Mouse (Mus musculus) embryonic facial prominence, embryonic 11.5 days (tissue): Measurements from ENCODE around the gene Mios. TPM values are rescaled to one million over a fixed set of nuclear protein-coding genes. Genes with fewer than 3 reads are reported as not detected.

Experiments
- ATAC-seq: fragments of 200-750 bp; cut with Nextera tagmentation; replicated peaks from 2 replicates; pipeline ENCODE4 v1.8.0; 2017; ENCODE audit warnings: low read depth; ENCODE audit not compliant: insufficient number of reproducible peaks, low FRiP score, low TSS enrichment
- DNase-seq: peaks from one replicate; pipeline ENCODE4 v3.0.0-alpha.2; 2015; ENCODE audit warnings: low spot score
- H3K27ac ChIP-seq: fragments of 300-500 bp; sonication (generic); replicated peaks from 2 replicates; pipeline ENCODE4 v1.5.1; 2014; ENCODE audit warnings: mild to moderate bottlenecking, low read depth, low read length, control low read depth
- H3K27me3 ChIP-seq: fragments of 300-500 bp; sonication (generic); 2 replicates; pipeline ENCODE4 v1.6.1; 2014; ENCODE audit warnings: mild to moderate bottlenecking, low read length, moderate library complexity, mixed read lengths; ENCODE audit not compliant: control insufficient read depth, insufficient read depth
- H3K36me3 ChIP-seq: fragments of 300-500 bp; sonication (generic); replicated peaks from 2 replicates; pipeline ENCODE4 v1.6.1; 2014; ENCODE audit warnings: low read depth, mild to moderate bottlenecking, low read length, moderate library complexity, mixed read lengths; ENCODE audit not compliant: control insufficient read depth, insufficient read depth
- H3K4me1 ChIP-seq: fragments of 300-500 bp; sonication (generic); 2 replicates; pipeline ENCODE4 v1.6.1; 2014; ENCODE audit warnings: low read length, mixed read lengths; ENCODE audit not compliant: control insufficient read depth, insufficient read depth
- H3K4me2 ChIP-seq: fragments of 300-500 bp; sonication (generic); 2 replicates; pipeline ENCODE4 v1.6.1; 2014; ENCODE audit warnings: low read depth, mild to moderate bottlenecking, control low read depth, low read length, moderate library complexity
- H3K4me3 ChIP-seq: fragments of 300-500 bp; sonication (generic); 2 replicates; pipeline ENCODE4 v1.5.1; 2014; ENCODE audit warnings: low read depth, low read length, control low read depth
- H3K9ac ChIP-seq: fragments of 300-500 bp; sonication (generic); replicated peaks from 2 replicates; pipeline ENCODE4 v1.6.1; 2014; ENCODE audit warnings: mild to moderate bottlenecking, control low read depth, low read length
- H3K9me3 ChIP-seq: fragments of 300-500 bp; sonication (generic); replicated peaks from 2 replicates; pipeline ENCODE4 v1.6.1; 2016; ENCODE audit warnings: mild to moderate bottlenecking, low read length, inconsistent platforms, mixed read lengths; ENCODE audit not compliant: control insufficient read depth
- WGBS: fragments of 180-500 bp; shearing (Covaris S2); extraction: QIAGEN DNeasy Blood & Tissue Kit; methylation state at CpG from one replicate; pipeline ENCODE4 v1.1.7; 2014; 5-methylcytosine and 5-hydroxymethylcytosine counted together
- polyA plus RNA-seq: library from polyadenylated mRNA; unstranded; fragments of >200 nt; fragmentation: Nextera tagmentation; extraction: Ambion mirVana; gene quantifications from 2 replicates; pipeline ENCODE4 v1.2.1, GENCODE M21; 2014

The Mios gene
- polyA plus RNA-seq, 1 experiment from 2014 or later, result 36.3 TPM

GRCm38 (mm10) chr6:8188599-8189233 lies 20.3 kb upstream of the Mios start:
- no peaks in the 10 kb centered on the region for H3K9me3 ChIP-seq
- H3K4me1 ChIP-seq, result no peaks in the 10 kb centered on the region
- no peaks in the 10 kb centered on the region for H3K36me3 ChIP-seq
- H3K4me2 ChIP-seq, result no peak overlapping the region
- no peak overlapping the region for H3K27ac ChIP-seq
- no peak for ATAC-seq
- peak; percentile 63 for DNase-seq
- WGBS, result 88% methylated on average over 3 of the region's 3 CpGs
- no peak overlapping the region for H3K4me3 ChIP-seq
- no peak overlapping the region for H3K9ac ChIP-seq
- H3K27me3 ChIP-seq, result no peaks in the 10 kb centered on the region

- ATAC-seq, result no peak
- no peaks in the 10 kb centered on the region for H3K27me3 ChIP-seq
- WGBS, result 66% methylated on average over 3 of the region's 3 CpGs
- H3K36me3 ChIP-seq, result no peaks in the 10 kb centered on the region
- no peaks in the 10 kb centered on the region for H3K4me1 ChIP-seq
- no peak for DNase-seq
- no peaks in the 10 kb centered on the region for H3K9me3 ChIP-seq
- H3K4me2 ChIP-seq, result no peak overlapping the region
- no peak overlapping the region for H3K9ac ChIP-seq
- no peak overlapping the region for H3K27ac ChIP-seq
- H3K4me3 ChIP-seq, result no peak overlapping the region
Measured at GRCm38 (mm10) chr6:8189917-8190316, 19.1 kb upstream of the Mios start.

- Histone ChIP-seq H3K9me3 (no peaks in the 10 kb centered on the region), H3K36me3 (no peaks in the 10 kb centered on the region), H3K27me3 (no peaks in the 10 kb centered on the region), H3K4me3 (no peak within 1 kb of the TSS), H3K27ac (no peak within 1 kb of the TSS), H3K9ac (no peak within 1 kb of the TSS), H3K4me1 (no peaks in the 10 kb centered on the region), H3K4me2 (no peak within 1 kb of the TSS)
- ATAC-seq (no peak), DNase-seq (no peak)
Measured at GRCm38 (mm10) chr6:8192517-8192916, 16.5 kb upstream of the Mios start, which contains the start of gene Col28a1. TSS of gene Col28a1 (minus strand) at chr6:8192617.

GRCm38 (mm10) chr6:8209866-8210186 lies 804 bp downstream of the Mios start:
- Histone ChIP-seq H3K27ac (no peak overlapping the region), H3K36me3 (no peaks in the 10 kb centered on the region), H3K9me3 (no peaks in the 10 kb centered on the region), H3K4me1 (no peaks in the 10 kb centered on the region), H3K9ac (peak overlapping the region; percentile 90), H3K27me3 (no peaks in the 10 kb centered on the region), H3K4me2 (peak overlapping the region; percentile 51), H3K4me3 (peak overlapping the region; percentile 81)
- 12% methylated on average over 10 of the region's 10 CpGs for WGBS
- DNase-seq, result no peak
- no peak for ATAC-seq

- no peaks in the 10 kb centered on the region for H3K9me3 ChIP-seq
- H3K4me1 ChIP-seq, result no peaks in the 10 kb centered on the region
- H3K27me3 ChIP-seq, result no peaks in the 10 kb centered on the region
- H3K36me3 ChIP-seq, result no peaks in the 10 kb centered on the region
- WGBS, result 89% methylated on average over 3 of the region's 3 CpGs
- H3K27ac ChIP-seq, result no peak overlapping the region
- DNase-seq (no peak), ATAC-seq (no peak)
- H3K4me3 ChIP-seq, result no peak overlapping the region
- H3K4me2 ChIP-seq, result no peak overlapping the region
- H3K9ac ChIP-seq, result no peak overlapping the region
Measured at GRCm38 (mm10) chr6:8210661-8211060, 1.6 kb downstream of the Mios start.

- DNase-seq, result no peak
- no peak overlapping the region for H3K27ac ChIP-seq
- WGBS, result 86% methylated on average over 3 of the region's 3 CpGs
- no peaks in the 10 kb centered on the region for H3K27me3 ChIP-seq
- H3K4me3 ChIP-seq, result no peak overlapping the region
- no peak overlapping the region for H3K4me2 ChIP-seq
- H3K9ac ChIP-seq, result no peak overlapping the region
- no peaks in the 10 kb centered on the region for H3K4me1 ChIP-seq
- no peaks in the 10 kb centered on the region for H3K9me3 ChIP-seq
- ATAC-seq, result no peak
- no peaks in the 10 kb centered on the region; the same call in 1 of the 2 replicates for H3K36me3 ChIP-seq
Measured at GRCm38 (mm10) chr6:8227035-8227434, 18.0 kb downstream of the Mios start.

GRCm38 (mm10) chr6:8228596-8228995 lies 19.6 kb downstream of the Mios start:
- Histone ChIP-seq H3K9me3 (no peaks in the 10 kb centered on the region), H3K4me3 (no peak overlapping the region), H3K9ac (no peak overlapping the region), H3K4me2 (no peak overlapping the region), H3K27ac (no peak overlapping the region), H3K36me3 (no peaks in the 10 kb centered on the region; the same call in none of the 2 replicates), H3K4me1 (no peaks in the 10 kb centered on the region), H3K27me3 (no peaks in the 10 kb centered on the region)
- DNase-seq, result no peak
- WGBS, result 90% methylated on average over 3 of the region's 3 CpGs
- ATAC-seq, result no peak

GRCm38 (mm10) chr6:8258316-8258715 lies 49.3 kb downstream of the Mios start:
- 15% methylated on average over 6 of the region's 6 CpGs for WGBS
- no peaks in the 10 kb centered on the region for H3K4me1 ChIP-seq
- no peaks in the 10 kb centered on the region; the same call in 1 of the 2 replicates for H3K36me3 ChIP-seq
- no peak for DNase-seq
- peak overlapping the region; percentile 52 for H3K4me2 ChIP-seq
- peak overlapping the region; percentile 86 for H3K9ac ChIP-seq
- no peak overlapping the region for H3K27ac ChIP-seq
- H3K27me3 ChIP-seq, result no peaks in the 10 kb centered on the region
- no peaks in the 10 kb centered on the region for H3K9me3 ChIP-seq
- ATAC-seq, result no peak
- peak overlapping the region; percentile 75 for H3K4me3 ChIP-seq
